Mouse (Mus musculus) hindbrain, embryonic 12.5 days (tissue): Measurements from ENCODE around the gene Cbfb. TPM values are rescaled to one million over a fixed set of nuclear protein-coding genes. Genes with fewer than 3 reads are reported as not detected.
"Not testable (repeated sequence)": the region's sequence is repeated elsewhere in the genome, so short reads cannot be mapped to it uniquely, and the experiment has no call there.

Experiments used
- ATAC-seq: fragments of 200-750 bp; cut with Nextera tagmentation; 2 replicates; pipeline ENCODE4 v1.8.0; 2017; ENCODE audit warnings: moderate TSS enrichment; ENCODE audit not compliant: low FRiP score
- H3K27ac ChIP-seq: fragments of 300-500 bp; sonication (generic); 2 replicates; pipeline ENCODE4 v1.5.1; 2016; ENCODE audit warnings: mild to moderate bottlenecking
- H3K27me3 ChIP-seq: fragments of 300-500 bp; sonication (generic); 2 replicates; pipeline ENCODE4 v1.6.1; 2016; ENCODE audit warnings: mild to moderate bottlenecking
- H3K36me3 ChIP-seq: fragments of 300-500 bp; sonication (generic); 2 replicates; pipeline ENCODE4 v1.6.1; 2016; ENCODE audit warnings: mild to moderate bottlenecking
- H3K4me1 ChIP-seq: fragments of 300-500 bp; sonication (generic); 2 replicates; pipeline ENCODE4 v1.6.1; 2016
- H3K4me2 ChIP-seq: fragments of 300-500 bp; sonication (generic); replicated peaks from 2 replicates; pipeline ENCODE4 v1.6.1; 2016; ENCODE audit warnings: mild to moderate bottlenecking
- H3K4me3 ChIP-seq: fragments of 300-500 bp; sonication (generic); 2 replicates; pipeline ENCODE4 v1.5.1; 2016; ENCODE audit warnings: mild to moderate bottlenecking
- H3K9ac ChIP-seq: fragments of 300-500 bp; sonication (generic); 2 replicates; pipeline ENCODE4 v1.6.1; 2016; ENCODE audit warnings: mild to moderate bottlenecking, moderate library complexity
- H3K9me3 ChIP-seq: fragments of 300-500 bp; sonication (generic); replicated peaks from 2 replicates; pipeline ENCODE4 v1.6.1; 2016; ENCODE audit warnings: mild to moderate bottlenecking
- WGBS: fragments of 180-500 bp; shearing (Covaris S2); methylation state at CpG from one replicate; pipeline ENCODE4 v1.1.7; 2016; 5-methylcytosine and 5-hydroxymethylcytosine counted together
- polyA plus RNA-seq: library from polyadenylated mRNA; unstranded; fragments of >200 nt; fragmentation: Nextera tagmentation; extraction: Ambion mirVana; gene quantifications from 2 replicates; pipeline ENCODE4 v1.2.1, GENCODE M21; 2016

Cbfb gene
- polyA plus RNA-seq, 1 experiment from 2014 or later: 66.2 TPM

GRCm38 (mm10) chr8:105232321-105232693, 61.8 kb downstream of the Cbfb start:
- peaks cover 16% of the 10 kb centered on the region for H3K36me3 ChIP-seq
- not testable (repeated sequence) for H3K4me3 ChIP-seq, H3K9me3 ChIP-seq, H3K27ac ChIP-seq, H3K4me1 ChIP-seq, H3K9ac ChIP-seq, ATAC-seq, H3K27me3 ChIP-seq, H3K4me2 ChIP-seq
- 97% methylated on average over 4 of the region's 4 CpGs for WGBS

- ATAC-seq: no peak
- Histone ChIP-seq H3K9me3 (no peaks in the 10 kb centered on the region), H3K4me1 (no peaks in the 10 kb centered on the region)
These were observed 62.9 kb downstream of the Cbfb start for GRCm38 (mm10) chr8:105233126-105233935.

GRCm38 (mm10) chr8:105235206-105235605, 64.7 kb downstream of the Cbfb start:
- H3K27me3 ChIP-seq: no peaks in the 10 kb centered on the region
- no peak for ATAC-seq
- no peak overlapping the region for H3K4me2 ChIP-seq
- H3K4me3 ChIP-seq: no peak overlapping the region
- H3K4me1 ChIP-seq: no peaks in the 10 kb centered on the region
- H3K9me3 ChIP-seq: no peaks in the 10 kb centered on the region
- H3K9ac ChIP-seq: no peak overlapping the region
- H3K27ac ChIP-seq: no peak overlapping the region
- H3K36me3 ChIP-seq: peaks cover 26% of the 10 kb centered on the region
- 91% methylated on average over 1 of the region's 1 CpGs for WGBS

More at GRCm38 (mm10) chr8:105233126-105233935, 62.9 kb downstream of the Cbfb start:
- no peaks in the 10 kb centered on the region for H3K27me3 ChIP-seq
- 78% methylated on average over 1 of the region's 1 CpGs for WGBS
- H3K4me3 ChIP-seq: no peak overlapping the region
- no peak overlapping the region for H3K9ac ChIP-seq
- no peak overlapping the region for H3K4me2 ChIP-seq
- no peak overlapping the region for H3K27ac ChIP-seq
- H3K36me3 ChIP-seq: peaks cover 16% of the 10 kb centered on the region

GRCm38 (mm10) chr8:105237442-105238142, 67.1 kb downstream of the Cbfb start:
- Histone ChIP-seq H3K27ac (no peak overlapping the region), H3K4me3 (no peak overlapping the region), H3K9me3 (no peaks in the 10 kb centered on the region), H3K9ac (no peak overlapping the region), H3K27me3 (no peaks in the 10 kb centered on the region), H3K4me2 (no peak overlapping the region), H3K4me1 (no peaks in the 10 kb centered on the region), H3K36me3 (peaks cover 41% of the 10 kb centered on the region)
- 92% methylated on average over 14 of the region's 14 CpGs for WGBS
- no peak for ATAC-seq

- Histone ChIP-seq H3K4me1 (no peaks in the 10 kb centered on the region), H3K36me3 (peaks cover 39% of the 10 kb centered on the region)
These were observed 70.5 kb downstream of the Cbfb start for GRCm38 (mm10) chr8:105241016-105241415.

GRCm38 (mm10) chr8:105251954-105252353, 81.5 kb downstream of the Cbfb start:
- peaks cover 24% of the 10 kb centered on the region for H3K27me3 ChIP-seq
- 90% methylated on average over 6 of the region's 6 CpGs for WGBS
- H3K4me3 ChIP-seq: no peak overlapping the region
- no peak for ATAC-seq
- H3K9ac ChIP-seq: no peak overlapping the region
- H3K36me3 ChIP-seq: peaks cover 49% of the 10 kb centered on the region
- H3K27ac ChIP-seq: no peak overlapping the region
- H3K9me3 ChIP-seq: no peaks in the 10 kb centered on the region
- H3K4me2 ChIP-seq: no peak overlapping the region
- peaks cover 16% of the 10 kb centered on the region for H3K4me1 ChIP-seq

More at GRCm38 (mm10) chr8:105241016-105241415, 70.5 kb downstream of the Cbfb start:
- Histone ChIP-seq H3K9ac (no peak overlapping the region), H3K9me3 (no peaks in the 10 kb centered on the region), H3K4me3 (no peak overlapping the region), H3K4me2 (no peak overlapping the region), H3K27ac (no peak overlapping the region), H3K27me3 (no peaks in the 10 kb centered on the region)
- whole genome bisulfite sequencing: 97% methylated on average over 7 of the region's 7 CpGs
- ATAC-seq: no peak

GRCm38 (mm10) chr8:105252680-105253537, 82.4 kb downstream of the Cbfb start:
- no peak for ATAC-seq
- peaks cover 31% of the 10 kb centered on the region for H3K27me3 ChIP-seq
- H3K4me2 ChIP-seq: no peak overlapping the region
- H3K27ac ChIP-seq: no peak overlapping the region
- H3K4me3 ChIP-seq: no peak overlapping the region
- peaks cover 16% of the 10 kb centered on the region for H3K4me1 ChIP-seq
- WGBS: 89% methylated on average over 10 of the region's 10 CpGs
- H3K9ac ChIP-seq: no peak overlapping the region
- H3K9me3 ChIP-seq: no peaks in the 10 kb centered on the region
- peaks cover 45% of the 10 kb centered on the region for H3K36me3 ChIP-seq

- 26% methylated on average over 20 of the region's 20 CpGs for WGBS
- peak; percentile 53 for ATAC-seq
- H3K27me3 ChIP-seq: peaks cover 39% of the 10 kb centered on the region
- peak overlapping the region; percentile 69 for H3K9ac ChIP-seq
- no peaks in the 10 kb centered on the region for H3K9me3 ChIP-seq
- peaks cover 17% of the 10 kb centered on the region for H3K4me1 ChIP-seq
- H3K4me3 ChIP-seq: peak overlapping the region; percentile 55
- H3K4me2 ChIP-seq: peak overlapping the region; percentile 96
- H3K27ac ChIP-seq: no peak overlapping the region
- H3K36me3 ChIP-seq: peaks cover 36% of the 10 kb centered on the region
These were observed 83.3 kb downstream of the Cbfb start for GRCm38 (mm10) chr8:105253766-105254151.

GRCm38 (mm10) chr8:105254152-105254965, 83.9 kb downstream of the Cbfb start:
- peaks cover 23% of the 10 kb centered on the region for H3K4me1 ChIP-seq
- H3K27me3 ChIP-seq: peaks cover 45% of the 10 kb centered on the region
- H3K4me2 ChIP-seq: peak overlapping the region; percentile 96
- H3K9ac ChIP-seq: peak overlapping the region; percentile 69
- peaks cover 30% of the 10 kb centered on the region for H3K36me3 ChIP-seq
- peak overlapping the region; percentile 55 for H3K4me3 ChIP-seq
- WGBS: under 1% methylated on average over 73 of the region's 74 CpGs
- ATAC-seq: peak; percentile 81
- H3K9me3 ChIP-seq: no peaks in the 10 kb centered on the region
- no peak overlapping the region for H3K27ac ChIP-seq

GRCm38 (mm10) chr8:105254966-105255350, 84.5 kb downstream of the Cbfb start, which contains the start of gene B3gnt9:
B3gnt9 (minus strand) TSS chr8:105255153.
- ATAC-seq: peak; percentile 16; the same call in 1 of the 2 replicates
- WGBS: under 1% methylated on average over 14 of the region's 14 CpGs
- peak within 1 kb of the TSS; percentile 55 for H3K4me3 ChIP-seq
- peaks cover 25% of the 10 kb centered on the region for H3K4me1 ChIP-seq
- peak within 1 kb of the TSS; percentile 69 for H3K9ac ChIP-seq
- no peak within 1 kb of the TSS for H3K27ac ChIP-seq
- peaks cover 51% of the 10 kb centered on the region for H3K27me3 ChIP-seq
- H3K4me2 ChIP-seq: peak within 1 kb of the TSS; percentile 96
- H3K36me3 ChIP-seq: peaks cover 24% of the 10 kb centered on the region
- H3K9me3 ChIP-seq: no peaks in the 10 kb centered on the region

- H3K27ac ChIP-seq: no peak overlapping the region
- ATAC-seq: no peak
- H3K9ac ChIP-seq: no peak overlapping the region
- H3K4me1 ChIP-seq: peaks cover 25% of the 10 kb centered on the region
- no peak overlapping the region for H3K4me2 ChIP-seq
- H3K4me3 ChIP-seq: no peak overlapping the region
- no peaks in the 10 kb centered on the region for H3K9me3 ChIP-seq
- H3K36me3 ChIP-seq: no peaks in the 10 kb centered on the region
- WGBS: 69% methylated on average over 7 of the region's 7 CpGs
- H3K27me3 ChIP-seq: peaks cover 74% of the 10 kb centered on the region
These were observed 87.0 kb downstream of the Cbfb start for GRCm38 (mm10) chr8:105257318-105258114.
